Mouse (Mus musculus) myocyte (in vitro differentiated cells): ENCODE measurements around the gene Slco3a1. TPM values are rescaled to one million over a fixed set of nuclear protein-coding genes. Genes with fewer than 3 reads are reported as not detected.

ENCODE experiments used
- H3K27me3 ChIP-seq: one replicate; pipeline ENCODE4 v1.6.1; 2011; ENCODE audit not compliant: control insufficient read depth, insufficient read depth, insufficient read length
- H3K36me3 ChIP-seq: one replicate; pipeline ENCODE4 v1.6.1; 2011; ENCODE audit not compliant: control insufficient read depth, insufficient read depth
- H3K4me2 ChIP-seq: one replicate; pipeline ENCODE4 v1.6.1; 2011; ENCODE audit warnings: low read depth, control low read depth
- H3K4me3 ChIP-seq: one replicate; pipeline ENCODE4 v1.5.1; 2011; ENCODE audit warnings: mild to moderate bottlenecking, control low read depth, moderate library complexity
- H3K79me2 ChIP-seq: one replicate; pipeline ENCODE4 v1.6.1; 2011; ENCODE audit not compliant: control insufficient read depth, insufficient read depth
- H3ac ChIP-seq: one replicate; pipeline ENCODE4 v1.6.1; 2011; ENCODE audit not compliant: control insufficient read depth, insufficient read length
- CEBPB ChIP-seq: IDR thresholded peaks from 2 replicates; pipeline ENCODE4 v1.6.1; 2011; ENCODE audit warnings: mild to moderate bottlenecking, moderate library complexity; ENCODE audit not compliant: poor library complexity, insufficient read depth, severe bottlenecking
- E2F4 ChIP-seq: IDR thresholded peaks from one replicate; pipeline ENCODE4 v1.6.1; 2011; ENCODE audit warnings: mild to moderate bottlenecking, control low read depth, moderate library complexity; ENCODE audit not compliant: insufficient read depth
- MAX ChIP-seq: IDR thresholded peaks from one replicate; pipeline ENCODE4 v1.6.1; 2011; ENCODE audit warnings: low read depth, mild to moderate bottlenecking, control low read depth
- MYOD1 ChIP-seq, 3 experiments: IDR thresholded peaks; one replicate each; pipeline ENCODE4 v1.6.1; 2011; ENCODE audit warnings: control low read depth in 2 of 3, low read depth in 2 of 3, mild to moderate bottlenecking in 2 of 3, moderate library complexity in 1 of 3; ENCODE audit not compliant: insufficient read length in 2 of 3, control insufficient read depth in 1 of 3
- MYOG ChIP-seq, 3 experiments: IDR thresholded peaks; one replicate each; pipeline ENCODE4 v1.6.1; 2011; ENCODE audit warnings: control low read depth in 2 of 3, low read depth in 2 of 3, mild to moderate bottlenecking in 2 of 3; ENCODE audit not compliant: insufficient read length in 2 of 3, control insufficient read depth in 1 of 3, insufficient read depth in 1 of 3
- POLR2A ChIP-seq: IDR thresholded peaks from one replicate; pipeline ENCODE4 v1.6.1; 2011; ENCODE audit warnings: low read depth, mild to moderate bottlenecking, control low read depth, moderate library complexity; ENCODE audit not compliant: insufficient read length
- POLR2AphosphoS2 ChIP-seq: IDR thresholded peaks from one replicate; pipeline ENCODE4 v1.6.1; 2011; ENCODE audit warnings: low read depth, control low read depth; ENCODE audit not compliant: insufficient read length
- REST ChIP-seq: IDR thresholded peaks from one replicate; pipeline ENCODE4 v1.6.1; 2011; ENCODE audit warnings: mild to moderate bottlenecking, control low read depth, moderate library complexity; ENCODE audit not compliant: insufficient read depth, insufficient read length
- SRF ChIP-seq: IDR thresholded peaks from one replicate; pipeline ENCODE4 v1.6.1; 2011; ENCODE audit warnings: low read depth; ENCODE audit not compliant: control insufficient read depth, insufficient read length
- TCF12 ChIP-seq: IDR thresholded peaks from one replicate; pipeline ENCODE4 v1.6.1; 2011; ENCODE audit warnings: mild to moderate bottlenecking, control low read depth; ENCODE audit not compliant: poor library complexity, insufficient read depth, severe bottlenecking
- TCF3 ChIP-seq: IDR thresholded peaks from one replicate; pipeline ENCODE4 v1.6.1; 2011; ENCODE audit warnings: low read depth, control low read depth; ENCODE audit not compliant: insufficient read length
- USF1 ChIP-seq: IDR thresholded peaks from one replicate; pipeline ENCODE4 v1.6.1; 2011; ENCODE audit warnings: low read depth, mild to moderate bottlenecking, control low read depth, moderate library complexity
- polyA plus RNA-seq: library from polyadenylated mRNA; unstranded; fragments of >200 nt; fragmentation: generic; extraction: Trizol; gene quantifications from one replicate; pipeline ENCODE4 v1.2.1, GENCODE M21; 2012; ENCODE audit warnings: missing spikeins

Gene Slco3a1
- polyA plus RNA-seq, 1 experiment: 50.7 TPM

DNA sequence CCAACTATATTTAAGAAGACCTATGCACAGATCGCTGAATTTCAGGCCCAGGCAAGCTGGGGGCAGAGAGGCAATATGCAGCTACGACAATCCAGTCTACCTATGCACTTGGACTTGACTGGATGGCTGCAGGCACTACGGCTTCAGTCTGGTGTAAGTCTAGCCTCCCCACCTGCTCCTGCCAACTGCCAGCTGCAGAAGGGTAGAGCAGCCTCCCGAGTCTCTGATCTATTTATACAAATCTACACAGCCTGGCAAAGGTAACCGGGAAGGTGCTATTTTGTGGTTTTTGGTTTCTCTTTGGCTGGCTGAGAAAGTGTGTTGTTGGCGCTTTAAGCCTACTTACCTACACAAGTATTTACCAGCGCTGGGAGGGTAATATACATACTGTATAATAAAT, 10.3 kb downstream of the Slco3a1 start:
- no peak for TF ChIP-seq MAX
- TF ChIP-seq SRF: no peak
- TF ChIP-seq POLR2A: no peak
- peak; percentile 32 to 87 (median 79) for TF ChIP-seq MYOG (IDR thresholded peaks at IDR 0.05; ENCODE audit: control insufficient read depth in 1 of 3, insufficient read depth in 1 of 3, insufficient read length in 2 of 3, low read depth in 2 of 3)
- TF ChIP-seq REST: no peak
- TF ChIP-seq MYOD1 (IDR thresholded peaks at IDR 0.05; ENCODE audit: control insufficient read depth in 1 of 3, insufficient read length in 2 of 3, low read depth in 2 of 3): peak; percentile 37 to 95 (median 89)
- peak; percentile 22 for TF ChIP-seq TCF3
- no peak for TF ChIP-seq E2F4
- TF ChIP-seq TCF12: no peak
- TF ChIP-seq USF1: no peak
- no peak for TF ChIP-seq CEBPB
- Histone ChIP-seq H3K4me3 (no peak overlapping the region), H3K36me3 (no peaks in the 10 kb centered on the region), H3K27me3 (no peaks in the 10 kb centered on the region), H3K4me2 (no peak overlapping the region), H3K79me2 (peaks cover 58% of the 10 kb centered on the region), H3ac (no peak overlapping the region)

DNA sequence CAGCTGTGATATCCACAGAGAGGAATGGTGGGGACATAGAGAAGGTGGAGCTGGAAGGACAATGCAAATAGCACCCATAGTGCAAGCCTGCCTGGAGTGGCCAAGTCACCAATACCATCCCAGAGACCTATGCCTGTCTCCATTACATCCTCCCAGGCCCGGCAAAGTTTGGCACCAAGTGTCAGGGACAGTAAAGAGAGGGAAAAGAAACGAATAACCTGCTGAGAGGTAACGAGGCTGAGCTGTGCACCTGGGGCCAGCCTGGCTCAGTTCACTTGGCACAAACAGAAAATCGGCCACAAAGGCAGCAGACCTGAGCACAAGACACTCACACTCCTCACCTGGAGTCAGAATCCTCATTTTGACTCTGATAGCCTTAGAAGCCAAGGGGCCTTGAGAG, 12.6 kb downstream of the Slco3a1 start:
- H3K36me3 ChIP-seq: no peaks in the 10 kb centered on the region
- TF ChIP-seq MYOD1 (IDR thresholded peaks at IDR 0.05; ENCODE audit: control insufficient read depth in 1 of 3, insufficient read length in 2 of 3, low read depth in 2 of 3) (no peak), POLR2AphosphoS2 (no peak), MYOG (IDR thresholded peaks at IDR 0.05; ENCODE audit: control insufficient read depth in 1 of 3, insufficient read depth in 1 of 3, insufficient read length in 2 of 3, low read depth in 2 of 3) (no peak), TCF3 (no peak), REST (no peak)
- H3K4me3 ChIP-seq: no peak overlapping the region
- H3K4me2 ChIP-seq: no peak overlapping the region
- peaks cover 48% of the 10 kb centered on the region for H3K79me2 ChIP-seq
- no peaks in the 10 kb centered on the region for H3K27me3 ChIP-seq
- H3ac ChIP-seq: no peak overlapping the region

DNA sequence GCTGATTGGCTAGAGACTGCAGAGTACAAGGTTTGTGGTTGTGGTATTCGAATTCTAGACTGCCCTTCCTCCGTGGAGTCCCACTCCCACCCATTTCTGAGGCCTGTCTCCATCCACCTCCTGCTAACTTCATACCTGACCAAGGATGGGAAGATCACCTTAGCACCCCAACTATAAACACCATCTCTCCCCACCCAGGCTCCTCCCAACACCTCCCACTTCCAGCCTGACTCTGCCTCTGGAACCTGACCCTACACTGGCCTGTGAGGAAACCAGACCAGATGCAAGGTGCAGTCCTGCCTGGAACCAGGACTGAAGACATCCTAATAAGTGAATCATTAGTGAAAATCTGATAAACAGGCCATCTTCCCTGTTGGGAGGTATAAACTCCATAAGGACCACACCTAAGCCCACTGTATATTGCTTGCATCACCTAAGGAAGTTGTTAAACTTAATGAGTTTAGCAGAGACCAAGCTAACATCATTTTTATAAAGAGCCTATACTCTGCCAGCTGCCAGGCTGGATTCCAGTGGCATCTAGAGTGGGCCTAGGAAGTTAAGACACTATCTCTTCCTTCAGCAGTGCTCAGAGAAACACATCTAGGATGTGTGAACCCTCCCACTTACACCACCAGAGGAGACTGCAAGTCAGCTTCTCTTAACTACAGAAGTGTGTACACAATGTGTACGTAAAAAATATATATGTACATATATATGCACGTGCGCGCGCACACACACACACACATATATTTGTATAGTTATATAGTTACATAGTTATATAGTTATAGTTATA, 13.5 kb downstream of the Slco3a1 start:
- Histone ChIP-seq H3K79me2 (peaks cover 48% of the 10 kb centered on the region), H3K27me3 (no peaks in the 10 kb centered on the region), H3K36me3 (no peaks in the 10 kb centered on the region), H3K4me3 (no peak overlapping the region), H3ac (no peak overlapping the region), H3K4me2 (no peak overlapping the region)
- TF ChIP-seq REST (no peak), MAX (no peak), USF1 (no peak), TCF12 (no peak), POLR2A (no peak), SRF (no peak), MYOD1 (IDR thresholded peaks at IDR 0.05; ENCODE audit: control insufficient read depth in 1 of 3, insufficient read length in 2 of 3, low read depth in 2 of 3) (no peak), TCF3 (no peak), E2F4 (no peak), CEBPB (no peak), MYOG (IDR thresholded peaks at IDR 0.05; ENCODE audit: control insufficient read depth in 1 of 3, insufficient read depth in 1 of 3, insufficient read length in 2 of 3, low read depth in 2 of 3) (no peak), POLR2AphosphoS2 (no peak)

DNA sequence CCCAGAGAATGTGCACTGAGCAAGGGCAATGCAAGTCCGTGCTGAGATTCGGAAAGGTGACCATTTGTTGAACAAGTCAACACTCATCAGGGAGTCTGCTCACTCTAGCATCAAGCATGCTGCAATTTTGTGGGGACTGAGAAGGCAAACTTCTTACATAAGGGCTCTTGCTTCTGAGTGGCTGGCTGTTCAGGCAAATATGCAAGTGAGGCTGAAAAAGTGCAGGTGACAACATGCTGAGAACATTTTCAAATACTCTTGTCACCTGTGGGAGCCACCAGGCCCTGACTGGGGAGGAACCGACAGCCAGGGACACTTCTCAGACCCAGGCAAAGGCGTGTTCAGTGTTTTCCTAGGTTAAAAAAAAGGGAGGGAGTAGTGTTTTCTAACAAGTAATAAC, 18.4 kb downstream of the Slco3a1 start:
- H3K4me3 ChIP-seq: no peak overlapping the region
- no peaks in the 10 kb centered on the region for H3K27me3 ChIP-seq
- TF ChIP-seq TCF12 (no peak), E2F4 (no peak), TCF3 (no peak), SRF (no peak), POLR2AphosphoS2 (no peak), MAX (no peak), MYOD1 (IDR thresholded peaks at IDR 0.05; ENCODE audit: control insufficient read depth in 1 of 3, insufficient read length in 2 of 3, low read depth in 2 of 3) (no peak), CEBPB (no peak), POLR2A (no peak), USF1 (no peak), MYOG (IDR thresholded peaks at IDR 0.05; ENCODE audit: control insufficient read depth in 1 of 3, insufficient read depth in 1 of 3, insufficient read length in 2 of 3, low read depth in 2 of 3) (no peak), REST (no peak)
- H3ac ChIP-seq: no peak overlapping the region
- H3K4me2 ChIP-seq: no peak overlapping the region
- H3K79me2 ChIP-seq: peaks cover 58% of the 10 kb centered on the region
- no peaks in the 10 kb centered on the region for H3K36me3 ChIP-seq

DNA sequence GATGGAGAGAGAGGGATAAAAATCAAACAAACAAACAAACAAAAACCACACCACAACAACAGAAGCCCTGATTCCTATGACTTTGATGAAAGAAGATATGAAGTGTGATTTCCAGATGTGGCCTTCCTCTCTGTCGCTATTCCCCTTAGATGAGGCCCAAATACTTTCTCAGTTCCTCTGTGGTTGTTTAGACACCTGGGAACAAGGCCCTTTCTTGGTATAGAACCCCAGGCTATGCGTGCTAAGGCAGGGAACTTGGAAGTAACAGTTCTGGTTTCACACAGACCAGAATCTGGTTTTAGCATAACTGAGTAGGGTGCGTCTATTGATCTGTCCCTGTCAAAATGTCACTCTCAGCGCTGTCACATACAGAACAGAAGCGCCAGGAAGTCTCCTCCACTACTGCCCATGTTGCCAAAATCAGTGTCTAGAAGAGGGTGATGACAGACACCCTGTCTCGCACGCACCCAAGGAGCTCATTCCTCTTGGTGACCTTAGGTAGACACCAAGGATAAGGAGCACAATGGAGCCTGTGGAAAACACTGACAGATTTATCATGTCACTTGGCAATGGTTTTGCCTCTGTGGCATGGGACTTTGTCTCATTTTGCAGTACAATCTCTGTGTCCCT, 23.0 kb downstream of the Slco3a1 start:
- Histone ChIP-seq H3K36me3 (no peaks in the 10 kb centered on the region), H3ac (no peak overlapping the region), H3K4me3 (no peak overlapping the region), H3K4me2 (no peak overlapping the region), H3K27me3 (no peaks in the 10 kb centered on the region), H3K79me2 (peaks cover 48% of the 10 kb centered on the region)
- TF ChIP-seq CEBPB (no peak), POLR2A (no peak), REST (no peak), MYOG (IDR thresholded peaks at IDR 0.05; ENCODE audit: control insufficient read depth in 1 of 3, insufficient read depth in 1 of 3, insufficient read length in 2 of 3, low read depth in 2 of 3) (no peak), TCF3 (no peak), USF1 (no peak), TCF12 (no peak), POLR2AphosphoS2 (no peak), MYOD1 (IDR thresholded peaks at IDR 0.05; ENCODE audit: control insufficient read depth in 1 of 3, insufficient read length in 2 of 3, low read depth in 2 of 3) (no peak)
